Mouse (Mus musculus) heart, embryonic 11.5 days (tissue): ENCODE results near the gene Zswim8. TPM values are rescaled to one million over a fixed set of nuclear protein-coding genes. Genes with fewer than 3 reads are reported as not detected.
A peak's percentile ranks its signal among the peaks of the same experiment; 100 is the strongest.
"Not testable (repeated sequence)": the region's sequence is repeated elsewhere in the genome, so short reads cannot be mapped to it uniquely, and the experiment has no call there.

ENCODE experiments used
- ATAC-seq: fragments of 200-750 bp; cut with Nextera tagmentation; replicated peaks from 2 replicates; pipeline ENCODE4 v1.8.0; 2017; ENCODE audit warnings: moderate library complexity; ENCODE audit not compliant: insufficient number of reproducible peaks, low FRiP score, low TSS enrichment
- H3K27ac ChIP-seq: fragments of 300-500 bp; sonication (generic); 2 replicates; pipeline ENCODE4 v1.5.1; 2014; ENCODE audit warnings: mild to moderate bottlenecking, low read depth, low read length
- H3K27me3 ChIP-seq: fragments of 300-500 bp; sonication (generic); 2 replicates; pipeline ENCODE4 v1.6.1; 2014; ENCODE audit warnings: mild to moderate bottlenecking, low read length, mixed read lengths; ENCODE audit not compliant: control insufficient read depth, insufficient read depth
- H3K36me3 ChIP-seq: fragments of 300-500 bp; sonication (generic); 2 replicates; pipeline ENCODE4 v1.6.1; 2014; ENCODE audit warnings: mild to moderate bottlenecking, low read length, moderate library complexity, mixed read lengths; ENCODE audit not compliant: control insufficient read depth, insufficient read depth
- H3K4me1 ChIP-seq: fragments of 300-500 bp; sonication (generic); 2 replicates; pipeline ENCODE4 v1.6.1; 2014; ENCODE audit warnings: low read length; ENCODE audit not compliant: control insufficient read depth, insufficient read depth
- H3K4me2 ChIP-seq: fragments of 300-500 bp; sonication (generic); 2 replicates; pipeline ENCODE4 v1.6.1; 2014; ENCODE audit warnings: mild to moderate bottlenecking, moderate library complexity
- H3K4me3 ChIP-seq: fragments of 300-500 bp; sonication (generic); 2 replicates; pipeline ENCODE4 v1.5.1; 2014; ENCODE audit warnings: low read depth, low read length
- H3K9ac ChIP-seq: fragments of 300-500 bp; sonication (generic); 2 replicates; pipeline ENCODE4 v1.6.1; 2014; ENCODE audit warnings: mild to moderate bottlenecking, low read depth, low read length, moderate library complexity
- H3K9me3 ChIP-seq: fragments of 300-500 bp; sonication (generic); replicated peaks from 2 replicates; pipeline ENCODE4 v1.6.1; 2016; ENCODE audit warnings: low read length; ENCODE audit not compliant: control insufficient read depth
- WGBS: fragments of 180-500 bp; shearing (Covaris S2); extraction: QIAGEN DNeasy Blood & Tissue Kit; methylation state at CpG from one replicate; pipeline ENCODE4 v1.1.7; 2014; ENCODE audit not compliant: insufficient replicate concordance; 5-methylcytosine and 5-hydroxymethylcytosine counted together
- polyA plus RNA-seq: library from polyadenylated mRNA; unstranded; fragments of >200 nt; fragmentation: Nextera tagmentation; extraction: Ambion mirVana; gene quantifications from 2 replicates; pipeline ENCODE4 v1.2.1, GENCODE M21; 2014

The Zswim8 gene
- polyA plus RNA-seq, 1 experiment from 2014 or later: 24.1 TPM

- H3K27ac ChIP-seq: no peak overlapping the region
- no peaks in the 10 kb centered on the region for H3K27me3 ChIP-seq
- no peak for ATAC-seq
- peak overlapping the region; percentile 75; the same call in 1 of the 2 replicates for H3K4me3 ChIP-seq
- peak overlapping the region; percentile 78 for H3K4me2 ChIP-seq
- no peaks in the 10 kb centered on the region for H3K9me3 ChIP-seq
- WGBS: 21% methylated on average over 1 of the region's 1 CpGs
- H3K36me3 ChIP-seq: peaks cover 16% of the 10 kb centered on the region
- no peak overlapping the region for H3K9ac ChIP-seq
- peaks cover 39% of the 10 kb centered on the region for H3K4me1 ChIP-seq
These were observed 10.4 kb upstream of the Zswim8 start for GRCm38 (mm10) chr14:20696986-20697385.

- ATAC-seq: no peak
These were observed 8.8 kb upstream of the Zswim8 start for GRCm38 (mm10) chr14:20698515-20698914.

GRCm38 (mm10) chr14:20700362-20700761, 7.0 kb upstream of the Zswim8 start:
- 88% methylated on average over 3 of the region's 3 CpGs for WGBS
- H3K9ac ChIP-seq: no peak overlapping the region
- H3K27me3 ChIP-seq: no peaks in the 10 kb centered on the region
- no peak overlapping the region for H3K4me2 ChIP-seq
- peaks cover 32% of the 10 kb centered on the region for H3K4me1 ChIP-seq
- ATAC-seq: no peak
- H3K36me3 ChIP-seq: peaks cover 5% of the 10 kb centered on the region; the same call in 1 of the 2 replicates
- no peak overlapping the region for H3K27ac ChIP-seq
- H3K9me3 ChIP-seq: no peaks in the 10 kb centered on the region
- H3K4me3 ChIP-seq: no peak overlapping the region

More at GRCm38 (mm10) chr14:20698515-20698914, 8.8 kb upstream of the Zswim8 start:
- WGBS: 74% methylated on average over 2 of the region's 2 CpGs
- Histone ChIP-seq H3K9me3 (no peaks in the 10 kb centered on the region), H3K4me2 (no peak overlapping the region), H3K36me3 (peaks cover 4% of the 10 kb centered on the region; the same call in 1 of the 2 replicates), H3K4me3 (no peak overlapping the region), H3K9ac (no peak overlapping the region), H3K27me3 (no peaks in the 10 kb centered on the region), H3K27ac (no peak overlapping the region), H3K4me1 (peaks cover 39% of the 10 kb centered on the region)

GRCm38 (mm10) chr14:20701554-20701953, 5.8 kb upstream of the Zswim8 start:
- Histone ChIP-seq H3K27me3 (no peaks in the 10 kb centered on the region), H3K9ac (peak overlapping the region; percentile 96), H3K4me1 (peaks cover 24% of the 10 kb centered on the region), H3K9me3 (no peaks in the 10 kb centered on the region), H3K4me2 (peak overlapping the region; percentile 63), H3K36me3 (peaks cover 5% of the 10 kb centered on the region; the same call in 1 of the 2 replicates), H3K27ac (no peak overlapping the region; the same call in 1 of the 2 replicates), H3K4me3 (peak overlapping the region; percentile 81)
- no peak for ATAC-seq
- 80% methylated on average over 8 of the region's 8 CpGs for WGBS

GRCm38 (mm10) chr14:20702096-20702740, 5.1 kb upstream of the Zswim8 start:
- peaks cover 19% of the 10 kb centered on the region; the same call in 1 of the 2 replicates for H3K4me1 ChIP-seq
- peak overlapping the region; percentile 81 for H3K4me3 ChIP-seq
- no peak for ATAC-seq
- H3K27ac ChIP-seq: peak overlapping the region; percentile 87
- H3K36me3 ChIP-seq: peaks cover 5% of the 10 kb centered on the region; the same call in 1 of the 2 replicates
- peak overlapping the region; percentile 63 for H3K4me2 ChIP-seq
- H3K9me3 ChIP-seq: no peaks in the 10 kb centered on the region
- peak overlapping the region; percentile 96 for H3K9ac ChIP-seq
- H3K27me3 ChIP-seq: no peaks in the 10 kb centered on the region
- WGBS: 8% methylated on average over 15 of the region's 15 CpGs

- Histone ChIP-seq H3K4me2 (peak within 1 kb of the TSS; percentile 63), H3K27ac (peak within 1 kb of the TSS; percentile 87), H3K9ac (peak within 1 kb of the TSS; percentile 96), H3K9me3 (no peaks in the 10 kb centered on the region), H3K27me3 (no peaks in the 10 kb centered on the region), H3K36me3 (peaks cover 5% of the 10 kb centered on the region; the same call in 1 of the 2 replicates), H3K4me1 (peaks cover 14% of the 10 kb centered on the region; the same call in 1 of the 2 replicates), H3K4me3 (peak within 1 kb of the TSS; percentile 81)
- ATAC-seq: peak; percentile 79
- under 1% methylated on average over 61 of the region's 61 CpGs for WGBS
These were observed 4.5 kb upstream of the Zswim8 start, which contains the start of gene Chchd1 for GRCm38 (mm10) chr14:20702741-20703381. Chchd1 (plus strand) TSS chr14:20703006.

GRCm38 (mm10) chr14:20703461-20703860, 3.9 kb upstream of the Zswim8 start:
- Histone ChIP-seq H3K4me2 (peak overlapping the region; percentile 63), H3K9ac (peak overlapping the region; percentile 96), H3K4me1 (peaks cover 11% of the 10 kb centered on the region), H3K27ac (peak overlapping the region; percentile 87), H3K4me3 (peak overlapping the region; percentile 81)
- not testable (repeated sequence) for H3K9me3 ChIP-seq, ATAC-seq, H3K36me3 ChIP-seq, H3K27me3 ChIP-seq
- WGBS: 8% methylated on average over 8 of the region's 8 CpGs

GRCm38 (mm10) chr14:20708239-20708638, 887 bp downstream of the Zswim8 start:
- H3K9ac ChIP-seq: peak overlapping the region; percentile 99
- WGBS: 14% methylated on average over 10 of the region's 10 CpGs
- H3K9me3 ChIP-seq: no peaks in the 10 kb centered on the region
- H3K4me3 ChIP-seq: peak overlapping the region; percentile 99
- peak overlapping the region; percentile 88; the same call in 1 of the 2 replicates for H3K27ac ChIP-seq
- peaks cover 20% of the 10 kb centered on the region for H3K36me3 ChIP-seq
- H3K27me3 ChIP-seq: no peaks in the 10 kb centered on the region
- ATAC-seq: no peak
- H3K4me1 ChIP-seq: peaks cover 17% of the 10 kb centered on the region
- peak overlapping the region; percentile 85 for H3K4me2 ChIP-seq
